Comparison of ENCODE assay signal across 13 mouse cellular contexts in genomic region chr2:27406928-27407327, GRCm38 (mm10).
"Had no signal": no experiment of that assay in that cellular context is flagged by ENCODE, and none has a peak within 500 bp of the region (broad histone marks: within the 10 kb centered on the region; RNA-seq: fewer than 3 reads in every experiment).

No protein-coding gene starts in this region.

- H3K9me3 ChIP-seq: limb, embryonic 12.5 days; midbrain, embryonic 12.5 days; neural tube, embryonic 15.5 days; stomach, embryonic 15.5 days had no signal

- H3K27ac ChIP-seq: kidney, postnatal 0 days; limb, embryonic 12.5 days; liver, embryonic 14.5 days; midbrain, embryonic 12.5 days; neural tube, embryonic 15.5 days; stomach, embryonic 15.5 days had no signal

- H3K9ac ChIP-seq: limb, embryonic 12.5 days; liver, embryonic 14.5 days; midbrain, embryonic 12.5 days; neural tube, embryonic 15.5 days; stomach, embryonic 15.5 days had no signal

- H3K36me3 ChIP-seq: limb, embryonic 12.5 days; midbrain, embryonic 12.5 days; neural tube, embryonic 15.5 days; stomach, embryonic 15.5 days had no signal

- H3K4me2 ChIP-seq: limb, embryonic 12.5 days; midbrain, embryonic 12.5 days; neural tube, embryonic 15.5 days; stomach, embryonic 15.5 days had no signal

- H3K4me3 ChIP-seq: limb, embryonic 12.5 days; midbrain, embryonic 12.5 days; myocyte; neural tube, embryonic 15.5 days; stomach, embryonic 15.5 days had no signal

- DNase-seq: kidney, adult 9 months; kidney, postnatal 36 days; layer of hippocampus, adult 9-11 months; liver; thymus, adult 2 months; thymus, postnatal 4 days had no signal

- H3K27me3 ChIP-seq: limb, embryonic 12.5 days; midbrain, embryonic 12.5 days; neural tube, embryonic 15.5 days; stomach, embryonic 15.5 days had no signal
